Mouse (Mus musculus): Measurements from ENCODE around the gene Rab21.

Gene Rab21

GRCm38 (mm10) chr10:115270612-115271390 lies 44.6 kb downstream of the Rab21 start:
- DNase-seq: no peak

GRCm38 (mm10) chr10:115262926-115263562 lies 52.4 kb downstream of the Rab21 start:
- DNase-seq: no peak

GRCm38 (mm10) chr10:115262261-115262660 lies 53.1 kb downstream of the Rab21 start:
- no peak for DNase-seq

GRCm38 (mm10) chr10:115261428-115261827 lies 54.0 kb downstream of the Rab21 start:
- no peak for DNase-seq

GRCm38 (mm10) chr10:115256162-115256561 lies 59.2 kb downstream of the Rab21 start:
- DNase-seq: no peak

GRCm38 (mm10) chr10:115253521-115253920 lies 61.9 kb downstream of the Rab21 start:
- DNase-seq: no peak

- DNase-seq: no peak
Measured at GRCm38 (mm10) chr10:115252321-115252757, 63.1 kb downstream of the Rab21 start.

- DNase-seq: peak; percentile 98
Measured at GRCm38 (mm10) chr10:115251088-115251934, 64.1 kb downstream of the Rab21 start, which contains the start of gene Tbc1d15. TSS of gene Tbc1d15 (minus strand) at chr10:115251467.

GRCm38 (mm10) chr10:115250235-115251087 lies 64.9 kb downstream of the Rab21 start:
- DNase-seq: no peak

- DNase-seq: peak; percentile 42
Measured at GRCm38 (mm10) chr10:115248041-115248440, 67.4 kb downstream of the Rab21 start.

GRCm38 (mm10) chr10:115245488-115245887 lies 69.9 kb downstream of the Rab21 start:
- DNase-seq: no peak

- no peak for DNase-seq
Measured at GRCm38 (mm10) chr10:115241082-115241595, 74.3 kb downstream of the Rab21 start.

- DNase-seq: no peak
Measured at GRCm38 (mm10) chr10:115237931-115238330, 77.5 kb downstream of the Rab21 start.

Measured in cerebellum, adult 9-10 months (tissue).